Mouse (Mus musculus): ENCODE measurements around the gene Nfic. TPM values are rescaled to one million over a fixed set of nuclear protein-coding genes. Genes with fewer than 3 reads are reported as not detected.
A peak's percentile ranks its signal among the peaks of the same experiment; 100 is the strongest.

Nfic gene
- polyA plus RNA-seq, 1 experiment from 2014 or later = 19.7 TPM

DNA sequence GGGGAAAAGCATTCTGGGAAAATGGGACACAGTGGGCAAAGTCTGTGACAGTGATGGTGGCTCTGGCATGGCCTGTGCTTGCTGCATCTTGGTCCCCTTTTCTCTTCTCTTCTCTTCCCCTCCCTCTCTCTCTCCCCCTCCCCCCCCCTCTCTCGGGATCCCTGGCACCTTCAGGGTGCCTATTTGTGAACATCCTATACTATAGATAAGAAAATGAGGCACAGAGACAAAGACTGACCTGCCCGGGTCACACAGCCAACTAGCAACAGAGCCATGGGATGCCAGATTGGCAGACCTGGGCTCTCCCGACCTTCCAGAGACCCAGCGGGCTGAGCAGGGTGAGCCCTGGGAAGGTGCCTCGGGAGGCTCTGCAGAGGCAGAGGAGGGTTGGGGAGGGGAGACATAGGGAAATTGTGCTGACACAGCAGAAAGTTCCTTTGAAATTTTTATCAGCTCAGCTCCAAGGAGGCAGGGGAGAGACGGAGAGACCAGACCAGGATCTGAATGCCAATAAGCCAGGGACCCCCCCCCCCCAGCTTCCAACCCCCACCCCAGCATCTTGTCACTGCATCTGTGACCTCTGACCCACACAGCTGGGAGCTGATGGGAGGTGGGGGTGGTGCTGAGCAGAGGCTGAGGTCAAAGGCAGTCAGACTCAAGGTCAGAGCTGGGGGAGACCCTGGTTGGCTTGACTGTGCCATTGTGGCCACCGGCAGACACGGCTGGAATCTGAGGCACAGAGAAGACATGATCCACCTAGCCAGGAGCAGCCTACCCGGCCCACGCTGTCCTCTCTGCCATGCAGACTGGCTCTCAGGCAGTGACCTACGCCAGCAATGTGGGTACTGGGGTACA, 37.0 kb downstream of the Nfic start:
- Histone ChIP-seq H3K4me1 (peaks cover 54% of the 10 kb centered on the region), H3K9me3 (no peaks in the 10 kb centered on the region), H3K27ac (replicated peaks) (0 out of 2 replicates have a peak overlapping the region, but pooled peaks have one; percentile 4), H3K36me3 (0 out of 2 replicates have a peak, but pooled peaks cover 5% of the 10 kb centered on the region), H3K27me3 (peaks cover 44% of the 10 kb centered on the region), H3K4me3 (no peak overlapping the region), H3K9ac (replicated peaks) (0 out of 2 replicates have a peak overlapping the region, but pooled peaks have one; percentile 21), H3K4me2 (replicated peaks) (no peak overlapping the region)
- ATAC-seq (ENCODE audit: low FRiP score, low read depth) = no peak
- 48% methylated on average over 11 of the region's 11 CpGs for WGBS

DNA sequence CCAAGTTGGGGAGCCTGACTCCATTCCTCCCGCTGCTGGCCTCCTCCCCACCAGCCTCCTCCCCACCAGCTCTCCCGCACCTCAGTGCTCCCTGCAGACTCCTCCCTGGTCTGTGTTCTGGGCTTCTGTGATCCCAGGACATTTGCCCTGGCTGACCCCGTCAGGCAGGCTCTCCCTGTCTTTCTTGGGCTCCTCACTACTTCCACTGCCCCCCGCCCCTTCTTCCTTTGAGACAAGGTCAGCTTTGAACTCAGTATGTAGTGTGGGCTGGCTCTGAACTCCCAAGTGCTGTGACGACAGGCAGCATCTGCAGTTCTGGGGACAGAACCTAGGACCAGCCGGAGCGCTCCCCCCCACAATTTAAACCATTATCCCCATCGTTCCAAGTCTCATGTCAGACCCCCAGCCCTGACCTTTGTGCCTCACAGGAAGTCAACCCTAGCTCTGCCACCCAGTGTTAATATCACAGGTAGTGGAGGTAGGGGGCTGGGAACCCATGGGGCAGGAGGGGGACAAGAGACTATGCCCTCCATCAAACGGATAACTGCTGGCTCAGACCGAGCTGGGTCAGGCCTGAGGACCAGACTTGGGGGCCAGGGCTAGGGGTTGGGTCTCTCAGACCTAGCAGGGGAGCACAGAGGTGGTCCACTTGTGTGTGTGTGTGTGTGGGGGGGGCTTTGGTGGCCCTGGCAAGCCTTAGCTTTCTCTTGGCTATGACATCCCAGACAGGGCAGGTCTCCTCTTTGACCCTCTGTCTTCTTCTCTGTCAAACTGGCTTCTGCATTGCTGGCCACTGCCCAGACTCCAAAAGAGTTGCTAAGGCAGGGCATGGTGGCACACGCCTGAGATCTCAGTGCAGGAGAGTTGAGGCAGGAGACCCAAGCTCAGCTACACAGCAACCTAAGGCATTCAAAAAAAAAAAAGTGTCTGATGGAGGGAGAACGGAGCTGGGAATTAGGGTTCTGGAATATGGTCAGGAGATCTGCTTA, 37.9 kb downstream of the Nfic start:
- peaks cover 61% of the 10 kb centered on the region for H3K4me1 ChIP-seq
- H3K36me3 ChIP-seq = 0 out of 2 replicates have a peak, but pooled peaks cover 5% of the 10 kb centered on the region
- ATAC-seq (ENCODE audit: low FRiP score, low read depth) = no peak; the same call in 1 of the 2 replicates
- H3K9me3 ChIP-seq = no peaks in the 10 kb centered on the region
- H3K9ac ChIP-seq (replicated peaks) = peak overlapping the region; percentile 62
- H3K27me3 ChIP-seq = peaks cover 37% of the 10 kb centered on the region
- 0 out of 2 replicates have a peak overlapping the region, but pooled peaks have one; percentile 32 for H3K27ac ChIP-seq (replicated peaks)
- H3K4me2 ChIP-seq (replicated peaks) = peak overlapping the region; percentile 65
- peak overlapping the region; percentile 37 for H3K4me3 ChIP-seq
- WGBS = 43% methylated on average over 12 of the region's 12 CpGs

DNA sequence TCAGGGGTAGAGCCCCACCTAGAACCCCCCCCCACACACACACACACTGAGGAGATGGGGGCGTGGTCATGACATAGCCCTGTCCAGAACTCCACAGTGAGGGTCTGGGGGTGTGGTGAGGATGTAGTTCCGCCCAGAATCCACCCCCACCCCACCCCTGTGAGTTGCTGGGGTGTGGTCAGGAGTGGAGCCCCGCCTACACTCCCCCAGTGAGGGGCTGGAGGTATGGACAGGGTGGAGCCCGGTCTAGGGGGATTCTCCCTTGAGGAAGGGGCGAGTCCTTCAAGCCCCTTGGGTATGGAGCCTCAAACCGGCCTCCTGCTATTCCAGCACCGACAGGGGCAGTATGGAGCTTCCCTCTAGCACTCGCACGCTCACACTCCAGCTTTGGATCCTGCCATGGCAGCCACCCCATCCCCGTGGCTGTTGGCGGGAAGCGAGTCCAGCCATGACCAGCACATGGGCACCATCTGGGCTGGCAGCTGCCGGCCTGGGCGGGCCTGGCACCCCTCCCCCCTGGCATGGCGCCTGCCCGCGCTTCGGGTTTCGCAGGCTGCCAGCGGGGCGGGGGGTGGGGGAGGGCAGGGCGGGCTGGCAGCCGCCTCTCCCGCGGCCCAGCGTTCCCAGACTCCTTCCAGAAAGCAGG, 38.7 kb downstream of the Nfic start:
- Histone ChIP-seq H3K4me2 (replicated peaks) (peak overlapping the region; percentile 65), H3K27me3 (peaks cover 29% of the 10 kb centered on the region), H3K36me3 (0 out of 2 replicates have a peak, but pooled peaks cover 5% of the 10 kb centered on the region), H3K27ac (replicated peaks) (0 out of 2 replicates have a peak overlapping the region, but pooled peaks have one; percentile 32), H3K9ac (replicated peaks) (peak overlapping the region; percentile 62), H3K4me3 (peak overlapping the region; percentile 37), H3K4me1 (peaks cover 69% of the 10 kb centered on the region), H3K9me3 (no peaks in the 10 kb centered on the region)
- 1% methylated on average over 23 of the region's 26 CpGs for WGBS
- ATAC-seq (ENCODE audit: low FRiP score, low read depth) = peak; percentile 65

DNA sequence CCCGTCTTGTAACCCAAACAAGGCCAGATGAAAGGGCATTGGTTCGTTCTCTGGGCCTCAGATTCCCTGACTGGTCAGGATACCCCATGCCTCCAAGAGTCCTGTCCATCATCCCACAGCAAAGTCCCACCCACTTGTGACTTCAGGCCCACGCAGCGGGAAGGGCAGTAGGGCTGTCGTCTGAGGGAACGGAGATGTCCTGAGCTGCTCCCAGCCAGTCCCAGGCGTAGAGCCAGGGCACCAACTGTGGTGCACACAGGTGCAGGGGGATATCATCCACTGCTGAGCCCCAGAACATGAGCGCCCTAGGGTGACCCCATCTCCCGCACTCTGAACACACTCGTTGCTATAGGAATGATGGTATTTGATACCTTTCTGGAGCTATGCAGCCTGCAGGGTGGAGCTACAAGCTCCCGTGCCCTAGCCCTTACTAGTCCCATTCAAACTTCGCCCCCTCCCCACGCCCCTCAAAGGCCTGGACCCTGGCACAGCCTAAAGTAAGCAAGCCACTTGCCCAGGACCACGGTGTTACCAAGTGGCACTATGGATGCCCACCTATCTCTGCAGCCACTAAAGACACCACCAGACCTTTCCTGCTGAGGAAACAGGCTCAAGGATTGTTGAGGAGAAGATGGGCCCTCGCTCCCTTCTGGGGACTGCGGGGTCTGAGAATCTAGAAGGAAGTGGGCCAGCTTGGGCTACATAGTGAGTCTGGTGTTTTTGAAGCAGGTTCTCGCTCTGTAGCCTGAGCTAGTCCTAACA, 39.7 kb downstream of the Nfic start:
- WGBS = 67% methylated on average over 17 of the region's 17 CpGs
- H3K4me1 ChIP-seq = peaks cover 76% of the 10 kb centered on the region
- H3K36me3 ChIP-seq = 0 out of 2 replicates have a peak, but pooled peaks cover 5% of the 10 kb centered on the region
- no peak overlapping the region for H3K9ac ChIP-seq (replicated peaks)
- ATAC-seq (ENCODE audit: low FRiP score, low read depth) = no peak
- no peaks in the 10 kb centered on the region for H3K9me3 ChIP-seq
- no peak overlapping the region for H3K4me3 ChIP-seq
- H3K27me3 ChIP-seq = peaks cover 27% of the 10 kb centered on the region
- no peak overlapping the region for H3K27ac ChIP-seq (replicated peaks)
- H3K4me2 ChIP-seq (replicated peaks) = no peak overlapping the region

DNA sequence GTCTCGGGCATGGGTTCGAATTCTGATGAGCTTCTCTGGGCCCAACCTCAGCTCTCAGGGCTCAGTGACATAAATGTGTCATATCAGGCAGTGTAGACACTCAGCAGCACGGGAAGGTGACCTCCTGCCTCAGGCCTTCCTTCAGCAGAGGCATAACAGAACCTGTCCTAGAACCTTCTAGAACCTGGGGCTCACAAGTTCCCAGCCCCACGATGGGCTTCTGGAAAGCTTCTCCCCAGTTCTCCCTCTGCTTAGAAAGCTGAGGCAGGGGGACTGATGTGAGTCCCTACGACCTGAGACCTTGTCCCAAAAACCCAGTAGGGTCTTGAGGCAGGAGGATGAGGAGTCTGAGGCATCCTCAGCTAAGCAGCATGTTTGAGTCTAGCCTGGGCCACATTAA, 40.3 kb downstream of the Nfic start:
- H3K4me1 ChIP-seq = peaks cover 76% of the 10 kb centered on the region
- 0 out of 2 replicates have a peak, but pooled peaks cover 4% of the 10 kb centered on the region for H3K36me3 ChIP-seq
- H3K27ac ChIP-seq (replicated peaks) = no peak overlapping the region
- H3K4me3 ChIP-seq = no peak overlapping the region
- 82% methylated on average over 5 of the region's 5 CpGs for WGBS
- no peak overlapping the region for H3K9ac ChIP-seq (replicated peaks)
- H3K9me3 ChIP-seq = no peaks in the 10 kb centered on the region
- peaks cover 21% of the 10 kb centered on the region for H3K27me3 ChIP-seq
- H3K4me2 ChIP-seq (replicated peaks) = no peak overlapping the region
- no peak for ATAC-seq (ENCODE audit: low FRiP score, low read depth)

DNA sequence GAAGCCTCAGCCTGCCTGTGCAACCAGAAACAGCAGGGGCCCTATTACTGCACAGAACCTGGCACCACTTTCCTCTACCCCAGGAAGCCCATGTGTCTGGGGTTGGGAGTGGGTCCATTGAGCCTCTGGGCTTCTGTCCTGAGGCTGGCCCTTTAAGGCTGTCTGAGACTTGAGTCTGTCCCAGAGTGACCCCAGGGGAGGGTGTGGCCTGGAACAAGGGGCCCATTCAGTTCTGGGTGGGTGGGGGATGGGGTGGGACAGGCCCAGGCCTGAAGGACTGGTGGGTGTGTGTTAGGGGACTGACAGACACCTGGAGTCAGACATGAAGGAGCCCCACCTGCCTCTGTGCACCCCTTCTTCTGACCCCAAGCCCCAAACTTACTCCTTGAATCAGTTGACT, 40.8 kb downstream of the Nfic start:
- H3K9ac ChIP-seq (replicated peaks) = no peak overlapping the region
- no peak overlapping the region for H3K4me2 ChIP-seq (replicated peaks)
- H3K27ac ChIP-seq (replicated peaks) = 0 out of 2 replicates have a peak overlapping the region, but pooled peaks have one; percentile 25
- ATAC-seq (ENCODE audit: low FRiP score, low read depth) = no peak
- H3K9me3 ChIP-seq = no peaks in the 10 kb centered on the region
- H3K27me3 ChIP-seq = peaks cover 18% of the 10 kb centered on the region
- H3K4me3 ChIP-seq = no peak overlapping the region
- peaks cover 80% of the 10 kb centered on the region for H3K4me1 ChIP-seq
- H3K36me3 ChIP-seq = no peaks in the 10 kb centered on the region

DNA sequence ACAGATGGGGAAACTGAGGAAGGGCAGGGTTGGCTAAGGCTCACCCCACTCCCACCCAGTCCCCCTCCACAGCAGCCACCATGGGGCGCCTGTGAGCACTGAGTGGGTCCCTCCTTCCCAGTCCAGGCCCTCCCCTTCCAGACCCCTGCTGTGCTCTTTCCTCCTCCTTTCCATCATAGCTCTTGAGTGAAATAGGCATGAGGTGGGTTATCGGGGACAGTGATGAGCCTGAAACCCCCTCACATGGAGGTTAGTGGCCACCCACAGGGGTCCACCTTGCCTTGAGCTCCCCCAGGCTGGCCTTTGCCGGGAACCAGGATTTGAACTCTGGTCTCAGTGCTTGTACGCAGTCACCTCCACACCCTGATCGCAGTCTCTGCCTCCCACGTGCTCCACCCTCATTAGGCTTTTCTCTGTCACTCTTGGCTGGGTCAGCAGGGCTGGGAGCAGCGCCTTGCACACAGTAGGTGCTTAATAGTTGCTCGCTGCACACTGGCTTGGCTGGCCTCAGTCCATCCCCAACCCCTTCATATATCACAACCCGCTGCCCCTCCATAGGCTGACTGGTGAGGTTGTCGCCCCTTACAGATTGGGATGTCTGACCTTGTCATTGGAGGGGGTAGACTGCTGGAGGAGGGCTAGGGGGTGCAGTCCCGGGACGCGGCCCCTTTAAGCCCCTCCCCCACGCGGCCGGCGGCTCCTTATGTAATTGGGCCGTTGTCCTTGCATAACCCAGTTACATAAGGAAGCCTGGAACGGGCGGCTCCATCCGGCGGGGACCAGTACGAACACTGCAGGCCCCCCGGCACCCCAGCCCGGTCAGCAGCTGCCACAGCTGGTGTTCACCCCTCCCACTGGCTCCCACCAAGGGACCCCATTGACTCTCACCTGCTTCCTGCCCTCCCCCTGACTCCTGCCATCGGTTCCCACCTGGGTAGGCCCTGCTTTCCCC, 41.8 kb downstream of the Nfic start:
- Histone ChIP-seq H3K27me3 (peaks cover 18% of the 10 kb centered on the region), H3K4me2 (replicated peaks) (peak overlapping the region; percentile 36), H3K9me3 (no peaks in the 10 kb centered on the region), H3K4me1 (peaks cover 87% of the 10 kb centered on the region), H3K36me3 (no peaks in the 10 kb centered on the region), H3K4me3 (peak overlapping the region; percentile 12; the same call in 1 of the 2 replicates), H3K9ac (replicated peaks) (no peak overlapping the region; the same call in 1 of the 2 replicates), H3K27ac (replicated peaks) (peak overlapping the region; percentile 25; the same call in 1 of the 2 replicates)
- 29% methylated on average over 26 of the region's 26 CpGs for WGBS
- no peak for ATAC-seq (ENCODE audit: low FRiP score, low read depth)

DNA sequence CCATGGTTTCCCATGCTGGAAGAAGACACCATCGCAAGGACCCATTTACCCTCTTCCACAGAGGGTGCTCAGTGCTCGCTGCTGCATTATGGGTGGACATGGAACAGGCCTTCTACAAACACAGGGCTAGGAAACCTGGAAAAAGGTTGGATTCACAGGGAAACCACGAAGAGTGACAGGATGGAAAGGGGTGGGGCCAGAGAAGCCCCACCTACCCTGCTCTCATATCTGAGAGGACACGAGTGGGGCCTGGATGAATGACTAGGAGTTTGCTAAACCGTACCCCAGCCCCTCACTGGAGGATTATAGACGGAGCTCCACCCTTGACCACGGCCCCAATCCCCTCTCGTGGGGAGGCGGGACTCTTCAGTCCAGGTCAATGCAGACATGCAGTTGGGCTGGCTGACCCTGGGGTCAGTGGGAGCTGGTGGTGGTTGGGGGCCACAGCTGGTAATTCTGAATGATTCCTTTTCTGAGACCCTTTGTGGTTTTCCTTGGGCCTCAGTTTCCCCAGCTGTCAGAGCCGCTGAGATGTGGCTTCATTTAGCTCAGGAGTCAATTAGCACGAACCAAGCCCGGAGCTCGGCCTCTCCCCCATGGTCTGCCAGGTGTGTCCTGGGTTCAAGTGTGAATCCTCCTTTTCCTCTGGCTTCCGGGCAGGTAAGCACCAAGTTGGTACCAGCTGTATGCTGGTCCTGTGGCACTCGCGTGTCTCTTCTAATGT, 42.7 kb downstream of the Nfic start:
- WGBS = 77% methylated on average over 16 of the region's 16 CpGs
- no peak overlapping the region for H3K4me2 ChIP-seq (replicated peaks)
- H3K27me3 ChIP-seq = peaks cover 21% of the 10 kb centered on the region
- no peak overlapping the region for H3K4me3 ChIP-seq
- H3K27ac ChIP-seq (replicated peaks) = peak overlapping the region; percentile 54; the same call in 1 of the 2 replicates
- H3K9me3 ChIP-seq = no peaks in the 10 kb centered on the region
- H3K9ac ChIP-seq (replicated peaks) = no peak overlapping the region
- H3K4me1 ChIP-seq = peaks cover 87% of the 10 kb centered on the region
- no peak for ATAC-seq (ENCODE audit: low FRiP score, low read depth)
- H3K36me3 ChIP-seq = no peaks in the 10 kb centered on the region

DNA sequence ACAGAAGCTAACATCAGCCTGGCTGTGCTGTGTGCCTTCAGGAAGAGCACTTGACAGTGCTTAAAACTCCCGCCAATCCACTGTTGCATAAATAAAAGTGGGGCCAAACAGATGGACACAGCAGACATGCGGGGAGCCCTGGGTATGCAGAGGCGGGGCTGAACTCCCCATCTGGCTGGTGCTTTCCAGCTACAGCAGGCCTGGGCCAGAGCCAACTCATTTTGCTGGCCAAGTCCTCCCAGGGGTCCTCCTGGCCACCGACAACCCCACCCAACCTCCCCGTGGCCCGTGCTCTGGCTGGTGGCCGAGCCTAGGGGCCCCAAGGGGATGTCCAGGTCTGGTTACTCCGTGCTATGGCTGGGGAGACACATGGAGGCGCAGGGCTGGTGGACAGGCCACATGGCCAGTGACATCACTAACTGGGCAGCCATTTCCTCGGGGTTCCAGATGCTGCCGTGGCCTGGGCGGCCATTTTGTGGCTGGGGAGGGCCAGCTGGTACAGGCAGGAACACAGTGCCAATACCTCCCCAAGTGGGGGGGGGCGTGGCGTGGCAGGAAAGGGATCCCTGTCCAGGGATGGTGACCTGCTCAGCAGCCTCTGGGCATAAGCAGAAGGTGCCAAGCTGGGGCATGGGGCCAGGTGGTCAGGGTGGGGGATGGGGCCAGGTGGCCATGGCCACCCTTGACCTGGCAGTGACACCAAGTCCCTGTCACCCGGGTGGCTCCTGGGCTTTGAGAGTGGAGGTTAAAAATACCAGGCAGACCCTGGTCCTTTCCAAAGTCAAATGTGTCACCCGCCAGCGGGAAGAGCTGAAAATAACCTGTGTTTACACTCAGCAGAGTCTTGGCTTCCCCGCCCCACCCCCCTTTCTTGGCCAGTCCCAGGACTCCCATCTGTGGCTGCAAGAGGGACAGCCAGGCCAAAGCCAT, 43.7 kb downstream of the Nfic start:
- Histone ChIP-seq H3K9ac (replicated peaks) (0 out of 2 replicates have a peak overlapping the region, but pooled peaks have one; percentile 1), H3K27me3 (peaks cover 23% of the 10 kb centered on the region), H3K4me3 (no peak overlapping the region), H3K9me3 (no peaks in the 10 kb centered on the region), H3K4me1 (peaks cover 87% of the 10 kb centered on the region), H3K4me2 (replicated peaks) (no peak overlapping the region), H3K27ac (replicated peaks) (peak overlapping the region; percentile 54), H3K36me3 (no peaks in the 10 kb centered on the region)
- no peak for ATAC-seq (ENCODE audit: low FRiP score, low read depth)
- 74% methylated on average over 18 of the region's 18 CpGs for WGBS

Measured in midbrain, embryonic 12.5 days (tissue).